Mouse (Mus musculus): ENCODE results near the gene Prkce.

GRCm38 (mm10) chr17:86214741-86215140, 47.2 kb downstream of the Prkce start:
- no peak for TF ChIP-seq ZNF384 (IDR thresholded peaks at IDR 0.05; ENCODE audit: low read depth, low read length)
- TF ChIP-seq ZC3H11A (IDR thresholded peaks at IDR 0.05; ENCODE audit: borderline replicate concordance, low read depth, low read length): no peak
